Mouse (Mus musculus) liver, embryonic 16.5 days (tissue): ENCODE data around the gene Mxi1. TPM values are rescaled to one million over a fixed set of nuclear protein-coding genes. Genes with fewer than 3 reads are reported as not detected.

ENCODE experiments used
- ATAC-seq: fragments of 200-750 bp; cut with Nextera tagmentation; 2 replicates; pipeline ENCODE4 v1.8.0; 2017; ENCODE audit warnings: low read depth, mild to moderate bottlenecking, moderate number of reproducible peaks, moderate library complexity
- H3K27ac ChIP-seq: fragments of 300-500 bp; sonication (generic); 2 replicates; pipeline ENCODE4 v1.5.1; 2014; ENCODE audit warnings: mild to moderate bottlenecking, low read length
- H3K27me3 ChIP-seq: fragments of 300-500 bp; sonication (generic); 2 replicates; pipeline ENCODE4 v1.6.1; 2014; ENCODE audit warnings: low read depth, low read length, mixed read lengths; ENCODE audit not compliant: control insufficient read depth, insufficient read depth
- H3K36me3 ChIP-seq: fragments of 300-500 bp; sonication (generic); 2 replicates; pipeline ENCODE4 v1.6.1; 2014; ENCODE audit warnings: mild to moderate bottlenecking; ENCODE audit not compliant: control insufficient read depth, insufficient read depth
- H3K4me1 ChIP-seq: fragments of 300-500 bp; sonication (generic); 2 replicates; pipeline ENCODE4 v1.6.1; 2014; ENCODE audit warnings: low read depth, low read length, mixed read lengths; ENCODE audit not compliant: control insufficient read depth
- H3K4me2 ChIP-seq: fragments of 300-500 bp; sonication (generic); 2 replicates; pipeline ENCODE4 v1.6.1; 2014; ENCODE audit warnings: low read depth, low read length, mixed read lengths
- H3K4me3 ChIP-seq: fragments of 300-500 bp; sonication (generic); 2 replicates; pipeline ENCODE4 v1.5.1; 2014; ENCODE audit warnings: low read depth, mild to moderate bottlenecking, low read length
- H3K9ac ChIP-seq: fragments of 300-500 bp; sonication (generic); 2 replicates; pipeline ENCODE4 v1.6.1; 2014; ENCODE audit warnings: low read depth, low read length
- H3K9me3 ChIP-seq: fragments of 300-500 bp; sonication (generic); replicated peaks from 2 replicates; pipeline ENCODE4 v1.6.1; 2016; ENCODE audit warnings: low read length; ENCODE audit not compliant: control insufficient read depth
- WGBS: fragments of 180-500 bp; shearing (Covaris S2); extraction: QIAGEN DNeasy Blood & Tissue Kit; methylation state at CpG from one replicate; pipeline ENCODE4 v1.1.7; 2014; ENCODE audit not compliant: insufficient replicate concordance; 5-methylcytosine and 5-hydroxymethylcytosine counted together
- polyA plus RNA-seq: library from polyadenylated mRNA; unstranded; fragments of >200 nt; fragmentation: Nextera tagmentation; extraction: Ambion mirVana; gene quantifications from 2 replicates; pipeline ENCODE4 v1.2.1, GENCODE M21; 2015

The Mxi1 gene
- polyA plus RNA-seq, 1 experiment from 2014 or later = 16.7 TPM

DNA sequence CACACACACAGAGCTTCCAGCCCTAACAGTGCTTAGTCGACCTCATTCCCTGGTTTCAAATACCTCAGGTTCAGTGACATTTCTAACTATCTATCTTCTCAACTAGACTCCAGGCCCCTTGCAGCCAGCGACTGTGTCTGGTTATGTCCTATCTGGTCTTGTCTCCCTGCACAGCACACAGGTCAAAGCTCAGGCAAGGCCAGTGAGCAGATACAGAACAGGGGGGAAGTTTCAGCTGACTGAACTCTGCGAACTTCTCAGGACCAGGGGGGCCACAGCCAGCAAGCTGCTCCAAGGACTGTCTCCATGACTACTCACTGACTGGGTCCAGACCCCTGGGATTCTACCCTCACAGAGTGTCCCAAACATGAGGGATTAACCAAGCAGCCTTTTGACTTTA lies 35.1 kb upstream of the Mxi1 start:
- no peak overlapping the region for H3K9ac ChIP-seq
- no peak overlapping the region for H3K4me2 ChIP-seq
- peak; percentile 63 for ATAC-seq
- no peak overlapping the region for H3K27ac ChIP-seq
- 28% methylated on average over 3 of the region's 3 CpGs for WGBS
- H3K9me3 ChIP-seq = no peaks in the 10 kb centered on the region
- H3K27me3 ChIP-seq = no peaks in the 10 kb centered on the region
- no peaks in the 10 kb centered on the region for H3K4me1 ChIP-seq
- H3K36me3 ChIP-seq = no peaks in the 10 kb centered on the region
- H3K4me3 ChIP-seq = no peak overlapping the region

DNA sequence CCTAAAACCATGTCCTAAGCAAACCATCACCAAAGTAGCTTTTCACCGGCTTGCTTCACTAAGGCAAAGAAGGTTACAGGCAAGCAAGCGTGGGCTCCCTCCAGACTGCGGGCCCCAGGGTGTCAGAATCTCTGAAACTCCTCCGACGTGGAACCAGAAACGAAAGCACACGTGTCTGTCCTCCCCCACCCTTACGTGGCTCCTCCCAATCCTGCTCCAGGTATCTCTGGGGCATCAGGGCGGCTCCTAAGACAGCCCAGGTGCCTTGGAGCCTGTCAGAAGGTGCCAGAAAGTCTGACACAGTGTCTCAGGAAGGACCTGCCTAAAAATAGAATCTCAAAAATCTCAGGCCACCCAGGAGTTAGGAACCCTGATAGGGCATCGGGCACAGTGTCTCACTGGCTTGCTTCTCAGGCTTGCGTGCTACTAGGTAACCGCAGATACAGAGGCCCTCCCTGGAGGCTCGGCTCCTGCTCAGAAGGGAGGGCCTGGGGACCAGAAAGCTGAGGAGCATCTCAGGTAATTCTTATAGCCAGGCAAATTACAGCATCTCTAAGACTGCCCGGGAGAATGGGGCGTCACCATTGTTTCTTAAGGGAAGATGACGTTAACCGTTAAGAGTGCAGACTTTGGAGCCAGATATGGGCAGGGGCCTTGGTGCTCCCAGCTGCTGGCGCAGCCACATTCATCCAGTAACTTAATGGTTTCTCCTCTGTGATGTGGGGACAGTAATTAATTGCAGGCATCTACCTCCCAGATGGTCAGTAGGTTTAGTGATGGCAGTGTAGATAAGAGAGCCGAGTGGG lies 33.2 kb upstream of the Mxi1 start:
- no peak for ATAC-seq
- H3K36me3 ChIP-seq = no peaks in the 10 kb centered on the region

DNA sequence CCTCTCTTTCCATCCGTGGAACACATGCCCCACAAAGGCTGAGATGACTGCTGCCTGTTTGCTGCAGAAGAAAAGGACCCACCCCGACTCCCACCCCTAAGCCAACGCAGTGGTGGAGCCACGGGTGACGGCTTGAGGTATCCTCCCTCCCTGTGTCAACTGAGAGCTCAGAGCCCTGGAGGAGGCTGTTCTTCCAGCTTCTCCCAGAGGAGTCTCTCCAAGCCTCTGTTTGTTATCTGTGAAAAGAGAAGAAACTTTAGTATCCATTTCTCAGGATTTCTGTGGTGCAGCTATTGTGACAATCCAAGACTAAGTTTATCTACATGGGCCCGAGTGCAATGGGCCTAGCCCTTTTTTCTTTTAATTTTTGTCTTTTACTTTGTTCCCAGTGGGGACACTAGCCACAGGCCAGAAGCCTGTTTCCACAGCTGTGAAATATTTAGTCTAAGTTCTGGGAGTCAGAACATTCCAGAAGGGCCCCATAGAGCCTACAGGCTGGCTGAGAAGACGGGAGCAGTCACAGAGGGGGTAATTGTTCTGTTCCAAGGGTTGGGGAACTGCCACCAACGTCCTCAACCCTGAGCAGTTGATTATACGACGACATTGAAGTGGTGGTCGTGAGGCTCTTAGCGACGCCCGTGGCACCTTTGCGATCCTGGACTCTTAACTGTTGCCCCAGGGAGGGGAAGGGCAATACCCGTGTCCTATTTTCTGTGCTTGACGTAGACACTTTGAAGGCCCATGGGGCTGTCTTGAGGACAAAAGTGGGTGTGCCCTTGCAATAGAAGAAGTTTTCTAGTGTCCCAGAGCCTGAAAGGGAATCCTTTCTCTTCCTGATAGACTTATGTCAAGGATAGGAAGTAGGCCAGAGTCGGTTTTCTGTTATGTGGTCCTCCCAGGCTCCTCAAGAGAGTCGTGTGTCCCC lies 31.6 kb upstream of the Mxi1 start:
- 66% methylated on average over 19 of the region's 19 CpGs for WGBS
- no peaks in the 10 kb centered on the region for H3K36me3 ChIP-seq
- H3K4me1 ChIP-seq = no peaks in the 10 kb centered on the region
- H3K4me3 ChIP-seq = no peak overlapping the region
- no peak for ATAC-seq
- H3K27me3 ChIP-seq = no peaks in the 10 kb centered on the region
- no peaks in the 10 kb centered on the region for H3K9me3 ChIP-seq
- H3K9ac ChIP-seq = no peak overlapping the region
- no peak overlapping the region for H3K27ac ChIP-seq
- no peak overlapping the region for H3K4me2 ChIP-seq

More for the DNA sequence above, 33.2 kb upstream of the Mxi1 start:
- Histone ChIP-seq H3K27me3 (no peaks in the 10 kb centered on the region), H3K27ac (no peak overlapping the region), H3K4me1 (no peaks in the 10 kb centered on the region), H3K4me3 (no peak overlapping the region), H3K9me3 (no peaks in the 10 kb centered on the region), H3K9ac (no peak overlapping the region), H3K4me2 (no peak overlapping the region)
- 60% methylated on average over 19 of the region's 19 CpGs for WGBS

DNA sequence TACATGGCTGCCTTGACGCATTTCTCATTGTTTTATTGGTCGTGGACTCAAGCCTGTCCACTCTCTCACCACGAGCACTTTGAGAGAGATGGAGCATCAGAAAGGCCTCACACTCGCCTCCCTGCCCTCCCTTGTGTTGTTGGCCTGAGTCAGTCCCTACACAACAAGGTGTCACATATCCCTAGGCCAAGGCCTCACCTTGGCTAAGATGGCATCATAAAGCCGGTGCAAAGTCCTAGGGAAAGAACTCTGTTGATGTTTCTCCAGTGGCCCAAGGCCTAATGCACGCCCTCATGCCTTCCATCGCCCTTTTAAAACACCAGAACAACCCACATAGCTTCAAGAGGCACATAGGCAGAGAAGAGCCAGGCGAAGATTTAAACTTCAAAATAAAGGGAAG lies 30.1 kb upstream of the Mxi1 start:
- Histone ChIP-seq H3K4me1 (peaks cover 4% of the 10 kb centered on the region; the same call in 1 of the 2 replicates), H3K4me2 (no peak overlapping the region), H3K36me3 (no peaks in the 10 kb centered on the region), H3K9ac (no peak overlapping the region), H3K27me3 (no peaks in the 10 kb centered on the region), H3K9me3 (no peaks in the 10 kb centered on the region), H3K4me3 (no peak overlapping the region), H3K27ac (no peak overlapping the region)
- 64% methylated on average over 8 of the region's 8 CpGs for WGBS
- no peak for ATAC-seq

DNA sequence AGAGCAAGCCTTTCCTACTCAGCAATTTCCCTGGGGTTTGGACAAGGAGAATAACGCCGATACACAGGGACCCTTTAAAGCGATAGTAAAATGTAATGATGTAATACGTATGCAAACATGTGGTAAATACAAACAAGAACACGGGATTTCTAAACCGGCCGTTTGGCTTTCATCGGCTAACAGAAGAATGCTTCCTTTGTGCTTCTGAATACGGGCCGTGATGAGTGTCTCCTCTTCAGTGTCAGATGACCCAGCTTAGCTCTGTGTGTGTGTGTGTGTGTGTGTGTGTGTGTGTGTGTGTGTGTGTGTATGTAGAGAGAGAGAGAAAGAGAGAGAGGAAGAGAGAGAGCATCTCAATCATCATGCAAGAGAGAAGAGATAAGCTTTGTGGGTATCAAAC lies 27.7 kb upstream of the Mxi1 start:
- Histone ChIP-seq H3K9me3 (no peaks in the 10 kb centered on the region), H3K9ac (no peak overlapping the region), H3K27ac (no peak overlapping the region), H3K27me3 (no peaks in the 10 kb centered on the region; the same call in 1 of the 2 replicates), H3K4me3 (no peak overlapping the region), H3K4me1 (peaks cover 4% of the 10 kb centered on the region; the same call in 1 of the 2 replicates), H3K36me3 (no peaks in the 10 kb centered on the region), H3K4me2 (no peak overlapping the region)
- 83% methylated on average over 10 of the region's 10 CpGs for WGBS
- no peak for ATAC-seq

DNA sequence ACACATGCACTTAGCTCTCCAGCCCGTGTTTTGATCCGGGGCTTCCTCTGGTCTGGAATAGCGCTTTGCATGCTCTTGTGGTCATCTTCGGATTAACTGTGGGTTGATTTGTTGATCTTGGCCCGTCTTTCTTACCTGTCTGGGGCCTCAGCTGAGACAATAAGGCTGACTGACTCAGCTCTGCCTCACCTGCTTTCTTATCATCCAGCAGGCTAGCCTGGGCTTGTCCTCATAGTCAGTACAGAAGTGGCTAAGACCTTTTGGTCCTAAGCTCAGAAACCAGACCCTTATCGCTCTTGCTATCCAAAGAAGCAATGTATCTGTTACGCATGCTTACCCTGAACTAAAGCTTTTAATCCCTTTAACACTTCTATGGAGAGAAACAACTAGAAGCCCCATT lies 26.6 kb upstream of the Mxi1 start:
- no peaks in the 10 kb centered on the region for H3K36me3 ChIP-seq
- no peaks in the 10 kb centered on the region for H3K9me3 ChIP-seq
- no peak for ATAC-seq
- WGBS = 74% methylated on average over 7 of the region's 7 CpGs
- no peaks in the 10 kb centered on the region; the same call in 1 of the 2 replicates for H3K27me3 ChIP-seq
- peaks cover 4% of the 10 kb centered on the region; the same call in 1 of the 2 replicates for H3K4me1 ChIP-seq
- no peak overlapping the region for H3K4me2 ChIP-seq
- H3K4me3 ChIP-seq = no peak overlapping the region
- H3K27ac ChIP-seq = 0 out of 2 replicates have a peak overlapping the region, but pooled peaks have one; percentile 25
- H3K9ac ChIP-seq = no peak overlapping the region

DNA sequence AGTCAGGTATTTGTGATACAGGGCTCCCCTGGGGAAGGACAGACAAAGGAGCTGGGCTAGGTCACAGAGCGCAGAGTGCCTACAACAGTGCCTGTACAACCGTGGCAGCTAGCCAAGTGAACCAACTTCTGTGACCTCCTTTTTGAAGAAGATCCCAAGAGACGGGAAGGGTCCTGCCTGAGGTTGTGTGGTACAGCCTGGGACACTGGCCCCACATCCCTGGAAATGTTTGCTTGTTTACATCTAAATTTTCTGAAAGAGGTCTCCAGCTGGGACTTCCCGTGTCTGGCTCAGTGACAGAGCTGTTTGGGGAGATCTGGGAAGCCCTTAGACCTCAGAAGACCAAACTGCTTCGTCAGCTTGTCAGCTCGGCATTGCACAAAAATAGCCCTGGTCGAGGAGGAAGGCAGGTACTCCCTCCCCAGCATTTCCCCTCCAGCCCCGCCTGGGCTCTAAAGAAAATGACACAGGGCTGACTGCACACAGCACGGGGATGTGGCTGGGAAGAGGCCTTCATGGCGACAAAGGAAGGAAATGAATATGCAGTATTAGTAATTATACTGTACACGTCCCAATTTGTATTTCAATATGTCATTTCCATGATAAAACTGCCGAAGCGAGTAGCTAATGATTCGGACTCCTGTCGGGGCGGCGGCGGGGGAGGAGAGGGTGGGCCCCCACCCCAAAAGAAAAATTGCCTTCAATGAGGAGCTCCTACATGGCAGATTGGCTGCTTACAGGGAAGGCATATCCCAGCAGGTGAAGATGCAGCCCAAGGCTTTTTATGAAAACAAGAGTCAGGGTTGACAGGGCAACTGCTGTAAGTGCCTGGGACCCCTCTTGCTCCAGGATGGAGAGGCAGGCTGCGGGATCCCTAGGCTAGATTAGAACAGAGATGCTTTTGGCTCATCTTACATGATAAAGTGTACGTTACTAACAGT lies 25.8 kb upstream of the Mxi1 start:
- Histone ChIP-seq H3K4me2 (no peak overlapping the region; the same call in 1 of the 2 replicates), H3K4me1 (peaks cover 4% of the 10 kb centered on the region; the same call in 1 of the 2 replicates), H3K27ac (0 out of 2 replicates have a peak overlapping the region, but pooled peaks have one; percentile 25), H3K4me3 (no peak overlapping the region), H3K9me3 (no peaks in the 10 kb centered on the region), H3K9ac (no peak overlapping the region), H3K36me3 (no peaks in the 10 kb centered on the region), H3K27me3 (no peaks in the 10 kb centered on the region; the same call in 1 of the 2 replicates)
- peak; percentile 50; the same call in 1 of the 2 replicates for ATAC-seq
- WGBS = 19% methylated on average over 20 of the region's 20 CpGs
